Mouse (Mus musculus): ENCODE measurements at regions not wholly inside any gene's neighbourhood (a gene's known extent, or its start where the extent isn't known, plus 50 kb on each side); places are given as distances from the start of the nearest gene placed in this dataset.

DNA sequence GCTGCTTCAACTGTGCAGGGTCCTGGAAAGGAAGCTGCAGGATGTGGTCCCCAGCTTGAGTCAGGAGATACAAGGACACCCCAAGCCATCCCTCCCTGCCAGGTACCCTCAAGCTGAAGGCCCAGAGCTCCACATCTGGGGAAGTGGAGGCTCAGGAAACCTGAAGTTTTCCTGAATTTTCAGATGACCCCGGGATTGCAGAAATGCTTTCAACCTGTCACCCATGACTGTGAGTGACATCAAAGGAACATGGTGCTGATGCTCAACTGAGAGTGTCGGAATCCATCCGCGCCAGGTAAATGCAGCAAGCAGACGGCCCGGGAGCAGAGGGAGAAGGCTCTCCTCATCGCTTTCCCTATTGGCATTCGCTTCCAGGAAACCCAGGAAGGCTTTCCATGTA lies 267.6 kb upstream of the Zfp637 start:
- Histone ChIP-seq H3K4me1 (replicated peaks) (peaks cover 33% of the 10 kb centered on the region), H3K9me3 (replicated peaks) (no peaks in the 10 kb centered on the region), H3K27ac (ENCODE audit: poor library complexity, severe bottlenecking) (no peak overlapping the region), H3K9ac (no peak overlapping the region), H3K27me3 (replicated peaks) (no peaks in the 10 kb centered on the region), H3K4me2 (no peak overlapping the region), H3K36me3 (no peaks in the 10 kb centered on the region), H3K4me3 (no peak overlapping the region)
- ATAC-seq (ENCODE audit: insufficient number of reproducible peaks, low FRiP score), result no peak
- WGBS, result 88% methylated on average over 8 of the region's 8 CpGs

- peak overlapping the region; percentile 37 for H3K4me2 ChIP-seq
- H3K4me3 ChIP-seq, result no peak overlapping the region
- no peaks in the 10 kb centered on the region for H3K9me3 ChIP-seq (replicated peaks)
- no peaks in the 10 kb centered on the region for H3K36me3 ChIP-seq
- no peak for ATAC-seq (ENCODE audit: insufficient number of reproducible peaks, low FRiP score)
- H3K4me1 ChIP-seq (replicated peaks), result peaks cover 33% of the 10 kb centered on the region
- H3K9ac ChIP-seq, result no peak overlapping the region
- peak overlapping the region; percentile 57 for H3K27ac ChIP-seq (ENCODE audit: poor library complexity, severe bottlenecking)
- no peaks in the 10 kb centered on the region for H3K27me3 ChIP-seq (replicated peaks)
- 25% methylated on average over 10 of the region's 10 CpGs for WGBS
Measured at GRCm38 (mm10) chr6:117574146-117574545, 266.8 kb upstream of the Zfp637 start.

- H3K4me1 ChIP-seq (replicated peaks), result peaks cover 33% of the 10 kb centered on the region
- WGBS, result 76% methylated on average over 5 of the region's 5 CpGs
- H3K27me3 ChIP-seq (replicated peaks), result no peaks in the 10 kb centered on the region
- ATAC-seq (ENCODE audit: insufficient number of reproducible peaks, low FRiP score), result no peak
- H3K4me3 ChIP-seq, result no peak overlapping the region
- H3K36me3 ChIP-seq, result no peaks in the 10 kb centered on the region
- no peak overlapping the region for H3K9ac ChIP-seq
- no peaks in the 10 kb centered on the region for H3K9me3 ChIP-seq (replicated peaks)
- no peak overlapping the region for H3K27ac ChIP-seq (ENCODE audit: poor library complexity, severe bottlenecking)
- no peak overlapping the region for H3K4me2 ChIP-seq
Measured at GRCm38 (mm10) chr6:117575057-117575456, 265.9 kb upstream of the Zfp637 start.

GRCm38 (mm10) chr6:117576021-117576420 lies 265.0 kb upstream of the Zfp637 start:
- Histone ChIP-seq H3K27ac (ENCODE audit: poor library complexity, severe bottlenecking) (no peak overlapping the region), H3K36me3 (no peaks in the 10 kb centered on the region), H3K27me3 (replicated peaks) (no peaks in the 10 kb centered on the region), H3K4me3 (no peak overlapping the region), H3K9ac (no peak overlapping the region), H3K4me1 (replicated peaks) (peaks cover 33% of the 10 kb centered on the region), H3K4me2 (no peak overlapping the region), H3K9me3 (replicated peaks) (no peaks in the 10 kb centered on the region)
- 88% methylated on average over 9 of the region's 9 CpGs for WGBS
- ATAC-seq (ENCODE audit: insufficient number of reproducible peaks, low FRiP score), result no peak

DNA sequence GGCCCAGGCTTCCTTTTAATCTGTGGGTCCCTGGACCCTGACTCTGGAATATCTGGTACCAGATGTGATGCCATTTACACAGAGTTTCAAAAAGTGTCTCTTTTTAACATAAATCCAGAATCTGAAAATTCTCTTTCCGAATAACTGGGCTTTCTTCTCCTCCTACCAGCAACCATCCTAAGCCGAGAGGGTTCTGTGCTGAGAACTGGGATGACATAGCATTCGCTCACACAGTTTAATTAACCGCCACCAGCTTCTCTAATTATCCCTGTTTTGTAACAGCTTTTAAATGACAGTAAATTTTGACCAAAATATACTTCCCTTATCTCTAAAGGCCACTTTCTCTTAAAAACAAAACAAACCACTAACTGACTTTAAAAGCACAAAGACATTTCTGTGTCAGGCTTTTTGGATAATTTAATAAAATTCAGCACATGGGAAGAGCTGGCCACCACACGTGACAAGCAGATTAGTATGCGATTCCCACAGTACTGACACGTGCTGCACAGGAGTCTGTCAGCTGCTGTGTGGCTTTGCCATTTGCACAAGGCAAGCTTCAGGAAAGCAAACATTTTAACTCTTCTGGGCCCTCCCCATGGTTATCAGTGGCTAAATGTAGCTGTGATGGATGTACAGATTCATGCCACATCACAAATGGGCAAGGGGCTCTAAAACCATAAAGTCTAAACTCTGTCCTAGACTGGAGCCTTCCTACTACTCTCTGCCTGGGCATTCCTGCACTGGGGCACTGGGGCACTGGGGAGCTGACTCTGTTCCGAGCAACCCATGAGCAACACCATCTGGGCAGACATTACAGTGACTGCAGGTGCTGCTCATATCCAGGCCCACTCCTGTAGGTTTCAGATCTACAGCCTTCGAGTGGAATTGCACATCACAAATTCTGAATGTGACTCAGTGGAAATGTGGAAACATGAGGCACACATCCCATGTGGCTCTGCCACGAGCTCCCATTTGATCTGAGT lies 263.1 kb upstream of the Zfp637 start:
- no peak for ATAC-seq (ENCODE audit: insufficient number of reproducible peaks, low FRiP score)
- no peaks in the 10 kb centered on the region for H3K9me3 ChIP-seq (replicated peaks)
- H3K27ac ChIP-seq (ENCODE audit: poor library complexity, severe bottlenecking), result no peak overlapping the region
- peaks cover 18% of the 10 kb centered on the region for H3K4me1 ChIP-seq (replicated peaks)
- no peak overlapping the region for H3K9ac ChIP-seq
- no peak overlapping the region for H3K4me2 ChIP-seq
- WGBS, result 78% methylated on average over 10 of the region's 10 CpGs
- no peaks in the 10 kb centered on the region for H3K27me3 ChIP-seq (replicated peaks)
- no peak overlapping the region for H3K4me3 ChIP-seq
- no peaks in the 10 kb centered on the region for H3K36me3 ChIP-seq

DNA sequence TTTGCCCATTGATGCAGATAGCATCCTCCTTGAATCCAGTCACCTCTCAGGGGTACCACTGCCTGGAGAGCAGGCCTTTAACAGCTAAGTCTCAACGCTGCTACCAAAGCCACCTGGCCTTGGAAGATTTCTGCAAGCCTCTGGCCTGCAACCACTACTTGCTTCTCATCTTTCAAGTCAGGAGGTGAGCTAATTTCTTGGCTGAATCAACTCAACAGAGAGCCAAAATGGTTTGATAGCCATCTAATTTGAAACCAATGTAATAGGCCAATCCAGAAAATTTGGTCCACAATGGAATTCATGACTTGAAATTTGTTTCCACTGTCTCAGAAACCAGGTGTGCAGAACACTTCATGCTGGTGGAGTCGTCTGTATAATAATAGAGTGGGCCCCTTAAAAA lies 260.0 kb upstream of the Zfp637 start:
- H3K27ac ChIP-seq (ENCODE audit: poor library complexity, severe bottlenecking), result no peak overlapping the region
- H3K4me2 ChIP-seq, result no peak overlapping the region
- H3K4me1 ChIP-seq (replicated peaks), result no peaks in the 10 kb centered on the region
- H3K9me3 ChIP-seq (replicated peaks), result no peaks in the 10 kb centered on the region
- no peaks in the 10 kb centered on the region for H3K36me3 ChIP-seq
- no peak for ATAC-seq (ENCODE audit: insufficient number of reproducible peaks, low FRiP score)
- WGBS, result 77% methylated on average over 2 of the region's 2 CpGs
- no peak overlapping the region for H3K4me3 ChIP-seq
- no peak overlapping the region for H3K9ac ChIP-seq
- H3K27me3 ChIP-seq (replicated peaks), result no peaks in the 10 kb centered on the region

DNA sequence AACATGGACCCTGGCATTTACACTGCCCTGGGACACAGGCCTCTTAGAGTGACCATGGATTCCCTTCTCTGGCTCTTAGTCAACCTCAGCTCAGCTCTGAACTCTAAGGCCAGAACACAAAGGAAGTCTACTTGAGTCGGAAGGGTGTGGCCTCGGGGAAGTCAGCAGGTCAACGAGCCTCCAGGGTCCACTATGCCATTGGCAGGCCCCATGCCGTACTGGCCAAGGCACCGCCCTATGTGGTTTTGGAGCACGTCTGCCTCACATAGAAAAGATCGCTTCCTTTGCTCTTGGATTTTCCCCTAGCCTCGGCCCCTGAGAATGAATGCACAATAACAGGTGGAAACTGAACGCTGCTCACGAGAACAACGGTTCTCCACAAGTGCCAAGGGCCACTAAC lies 257.9 kb upstream of the Zfp637 start:
- H3K9me3 ChIP-seq (replicated peaks), result no peaks in the 10 kb centered on the region
- 83% methylated on average over 11 of the region's 11 CpGs for WGBS
- H3K4me2 ChIP-seq, result no peak overlapping the region
- no peaks in the 10 kb centered on the region for H3K4me1 ChIP-seq (replicated peaks)
- no peak overlapping the region for H3K4me3 ChIP-seq
- no peak for ATAC-seq (ENCODE audit: insufficient number of reproducible peaks, low FRiP score)
- no peaks in the 10 kb centered on the region for H3K36me3 ChIP-seq
- H3K27me3 ChIP-seq (replicated peaks), result no peaks in the 10 kb centered on the region
- H3K9ac ChIP-seq, result no peak overlapping the region
- H3K27ac ChIP-seq (ENCODE audit: poor library complexity, severe bottlenecking), result no peak overlapping the region

DNA sequence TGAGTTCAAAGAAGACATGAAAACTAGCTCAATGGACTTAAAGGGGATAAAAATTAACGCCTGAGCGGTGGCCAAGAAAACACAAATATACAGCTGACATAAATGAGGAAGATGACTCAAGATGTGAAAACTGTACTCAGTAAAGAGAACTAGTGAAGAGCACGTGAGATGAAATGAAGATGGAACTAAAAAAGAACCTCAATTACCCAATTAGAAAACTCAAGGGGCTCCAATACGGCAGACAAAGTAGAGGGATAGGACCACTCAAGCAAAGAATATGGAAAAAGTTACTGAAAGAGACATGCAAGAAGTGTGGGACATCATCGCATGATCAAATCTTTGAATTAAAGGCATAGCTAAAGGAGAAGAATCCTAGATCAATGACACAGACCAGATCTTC lies 256.4 kb upstream of the Zfp637 start:
- Histone ChIP-seq H3K4me2 (no peak overlapping the region), H3K4me3 (no peak overlapping the region), H3K27me3 (replicated peaks) (no peaks in the 10 kb centered on the region), H3K36me3 (no peaks in the 10 kb centered on the region), H3K4me1 (replicated peaks) (no peaks in the 10 kb centered on the region), H3K9ac (no peak overlapping the region), H3K27ac (ENCODE audit: poor library complexity, severe bottlenecking) (no peak overlapping the region), H3K9me3 (replicated peaks) (no peaks in the 10 kb centered on the region)
- no peak for ATAC-seq (ENCODE audit: insufficient number of reproducible peaks, low FRiP score)
- WGBS, result 85% methylated on average over 5 of the region's 5 CpGs

GRCm38 (mm10) chr6:117596166-117596840 lies 244.7 kb upstream of the Zfp637 start:
- Histone ChIP-seq H3K4me3 (no peak overlapping the region), H3K27me3 (replicated peaks) (no peaks in the 10 kb centered on the region), H3K36me3 (no peaks in the 10 kb centered on the region), H3K4me2 (no peak overlapping the region), H3K4me1 (replicated peaks) (no peaks in the 10 kb centered on the region), H3K9me3 (replicated peaks) (peaks cover 3% of the 10 kb centered on the region; the same call in 1 of the 2 replicates), H3K27ac (ENCODE audit: poor library complexity, severe bottlenecking) (no peak overlapping the region), H3K9ac (no peak overlapping the region)
- WGBS, result 77% methylated on average over 8 of the region's 8 CpGs
- ATAC-seq (ENCODE audit: insufficient number of reproducible peaks, low FRiP score), result no peak

DNA sequence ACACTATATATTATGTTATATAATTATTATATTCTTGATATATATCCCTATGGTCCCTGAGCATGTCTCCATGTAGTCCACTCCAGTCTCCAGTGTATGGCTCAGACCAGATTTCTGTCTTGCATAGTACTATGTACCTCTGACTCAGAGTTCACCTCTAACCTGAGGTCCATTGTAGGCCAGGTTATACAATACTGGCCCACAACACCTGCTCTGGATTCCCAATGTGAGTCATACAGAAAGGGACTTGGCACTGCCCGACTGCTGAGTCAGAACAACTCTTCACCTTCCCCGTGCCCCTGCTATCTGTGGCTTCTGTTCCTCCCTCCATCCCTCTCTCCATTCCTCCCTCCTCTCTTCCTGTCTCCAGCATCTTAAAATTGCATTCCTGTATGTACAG lies 236.1 kb upstream of the Zfp637 start:
- peaks cover 10% of the 10 kb centered on the region for H3K9me3 ChIP-seq (replicated peaks)
- ATAC-seq (ENCODE audit: insufficient number of reproducible peaks, low FRiP score), result no peak
- peak overlapping the region; percentile 43 for H3K4me2 ChIP-seq
- peaks cover 33% of the 10 kb centered on the region for H3K4me1 ChIP-seq (replicated peaks)
- no peak overlapping the region for H3K4me3 ChIP-seq
- peak overlapping the region; percentile 76 for H3K27ac ChIP-seq (ENCODE audit: poor library complexity, severe bottlenecking)
- 22% methylated on average over 2 of the region's 2 CpGs for WGBS
- peaks cover 26% of the 10 kb centered on the region for H3K27me3 ChIP-seq (replicated peaks)
- H3K36me3 ChIP-seq, result no peaks in the 10 kb centered on the region
- no peak overlapping the region for H3K9ac ChIP-seq

GRCm38 (mm10) chr6:117605685-117606084 lies 235.3 kb upstream of the Zfp637 start:
- Histone ChIP-seq H3K4me2 (peak overlapping the region; percentile 43), H3K9ac (no peak overlapping the region), H3K36me3 (no peaks in the 10 kb centered on the region), H3K27ac (ENCODE audit: poor library complexity, severe bottlenecking) (peak overlapping the region; percentile 76), H3K9me3 (replicated peaks) (peaks cover 10% of the 10 kb centered on the region), H3K27me3 (replicated peaks) (peaks cover 31% of the 10 kb centered on the region), H3K4me3 (no peak overlapping the region), H3K4me1 (replicated peaks) (peaks cover 42% of the 10 kb centered on the region)
- no peak; the same call in 1 of the 2 replicates for ATAC-seq (ENCODE audit: insufficient number of reproducible peaks, low FRiP score)
- WGBS, result 9% methylated on average over 4 of the region's 4 CpGs

All from heart, embryonic 12.5 days (tissue).